In the genomic region with DNA sequence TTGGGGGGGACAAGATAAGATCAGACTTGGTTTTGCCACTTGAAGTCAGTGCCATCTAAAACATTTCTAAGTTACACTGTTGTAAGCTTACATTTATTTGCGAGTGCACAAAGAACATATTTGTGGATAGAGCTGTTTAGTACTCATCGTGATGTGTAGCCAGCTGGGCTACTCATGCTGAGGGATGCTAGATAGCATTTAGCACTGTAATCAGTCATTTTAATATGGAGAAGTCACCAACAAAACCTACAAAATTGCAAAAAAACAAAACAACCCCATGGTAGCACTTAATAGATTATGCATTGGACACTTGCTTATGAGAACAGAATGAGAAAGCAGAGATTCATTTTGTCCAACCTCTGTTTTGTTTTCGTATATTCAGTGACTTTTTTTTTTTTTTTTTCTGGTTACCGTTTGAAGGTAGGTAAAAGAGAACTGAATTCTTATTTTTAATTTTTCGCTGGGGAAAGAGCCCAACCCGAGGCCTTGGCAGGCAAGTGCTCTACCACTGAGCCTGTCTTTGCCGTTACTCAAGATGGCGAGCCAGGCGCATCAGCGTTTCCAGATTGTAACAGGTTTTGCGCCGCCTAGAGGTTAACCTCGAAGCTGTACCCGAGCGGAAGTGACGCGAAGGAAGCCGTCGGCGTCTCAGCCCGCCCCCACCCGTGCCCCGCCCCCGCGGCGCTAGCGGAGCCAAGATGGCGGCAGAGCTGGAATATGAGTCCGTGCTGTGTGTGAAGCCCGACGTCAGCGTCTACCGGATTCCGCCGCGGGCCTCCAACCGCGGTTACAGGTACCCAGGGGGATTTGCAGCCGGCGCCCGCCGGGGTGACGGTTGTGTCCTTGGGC, we compare ENCODE assay signal across 8 mouse cellular contexts. TPM values are rescaled to one million over a fixed set of nuclear protein-coding genes. Genes with fewer than 3 reads are reported as not detected.
A peak's percentile ranks its signal among the peaks of the same experiment; 100 is the strongest.
DNase-seq lines count a peak whose midpoint lies in the region; ATAC-seq lines count a peak whose summit lies in the region.

A gene (plus strand): TSS at position 604 of the 849 bp plus-strand sequence.

- WGBS in intestine, embryonic 14.5 days, result 7% methylated on average over 43 of the region's 43 CpGs

- ATAC-seq in intestine, embryonic 14.5 days (replicated peaks; ENCODE audit: low FRiP score, low TSS enrichment, low read depth), result peak; percentile 93

- DNase-seq in adrenal gland, adult 18-20 months (ENCODE audit: low spot score in 2 of 2), result peak; percentile 96 to 98
- peak; percentile 98 for DNase-seq in embryo, embryonic 11 days
- peak; percentile 93 for DNase-seq in gastrocnemius, postnatal 25 days
- peak; percentile 98 for DNase-seq in intestine, embryonic 14.5 days (ENCODE audit: low spot score)
- DNase-seq in left cerebral cortex, postnatal 14 days (ENCODE audit: low spot score in 2 of 2), result peak; percentile 99
- DNase-seq in mesoderm, embryonic 11.5 days (ENCODE audit: low read depth, low spot score), result peak; percentile 97
- DNase-seq in right cerebral cortex, postnatal 36 days (ENCODE audit: low spot score in 2 of 2), result peak; percentile 96 to 97
- peak; percentile 93 for DNase-seq in yolk sac, embryonic 10.5 days (ENCODE audit: low spot score)

- peak within 1 kb of the TSS; percentile 88 for H3K9ac ChIP-seq in intestine, embryonic 14.5 days (ENCODE audit: low read length)

- H3K27me3 ChIP-seq in intestine, embryonic 14.5 days (replicated peaks; ENCODE audit: control insufficient read depth, insufficient read depth, low read length), result no peaks in the 10 kb centered on the region

- H3K27ac ChIP-seq in intestine, embryonic 14.5 days (ENCODE audit: low read depth), result peak within 1 kb of the TSS; percentile 86

- intact Hi-C loops in left cerebral cortex, postnatal 14 days (cut with DNase I), result loop anchor here (5.0 to 10.0 kb wide), 3 partner anchors 62 to 209 kb away; no protein-coding TSS in a partner anchor

- H3K4me3 ChIP-seq in intestine, embryonic 14.5 days (ENCODE audit: low read depth, low read length), result peak within 1 kb of the TSS; percentile 93

- H3K36me3 ChIP-seq in intestine, embryonic 14.5 days (ENCODE audit: control insufficient read depth, insufficient read depth, low read length), result peaks cover 15% of the 10 kb centered on the region

- no peaks in the 10 kb centered on the region for H3K9me3 ChIP-seq in intestine, embryonic 14.5 days (ENCODE audit: control insufficient read depth, low read length)

- H3K4me1 ChIP-seq in intestine, embryonic 14.5 days (replicated peaks; ENCODE audit: control insufficient read depth, insufficient read depth, low read length), result peaks cover 6% of the 10 kb centered on the region; the same call in 1 of the 2 replicates

- peak within 1 kb of the TSS; percentile 66 for H3K4me2 ChIP-seq in intestine, embryonic 14.5 days (ENCODE audit: low read length)

RNA-seq across cellular contexts. Expression of the gene that starts here (rescaled TPM):
- 10 to 100 TPM; 59.3 to 59.4 TPM for total RNA-seq in adrenal gland, adult 18-20 months (2021)
- total RNA-seq in gastrocnemius, postnatal 25 days (2021), result 10 to 100 TPM; 17.4 to 18.3 TPM
- polyA plus RNA-seq in intestine, embryonic 14.5 days (2014; fragmentation: Nextera tagmentation; extraction: Ambion mirVana), result 50.2 and 55.1 TPM in 2 replicates
- total RNA-seq in left cerebral cortex, postnatal 14 days (2021), result 100 to 1,000 TPM; 176 to 187 TPM

Comparison
In these comparisons a context has a peak if more than half of its experiments do, and no peak if none do; other contexts are left out.
1. Peak in every context shown above with its lines: DNase-seq, ATAC-seq, H3K4me3 ChIP-seq and H3K27ac ChIP-seq.